Mouse (Mus musculus): ENCODE data around the gene Nol4l. TPM values are rescaled to one million over a fixed set of nuclear protein-coding genes. Genes with fewer than 3 reads are reported as not detected.
A peak's percentile ranks its signal among the peaks of the same experiment; 100 is the strongest.

The Nol4l gene
- 1 to 10 TPM; 6.2 to 6.4 TPM for total RNA-seq (2021)
- long read RNA-seq, experiment 1: 0 reads
- long read RNA-seq, experiment 2, full-length matches to known transcripts: 1 of 3 reads
- long read RNA-seq, experiment 2, partial matches to known transcripts: 0 of 3 reads
- long read RNA-seq, experiment 2, other reads (novel, unspliced or antisense): 2 of 3 reads

DNA sequence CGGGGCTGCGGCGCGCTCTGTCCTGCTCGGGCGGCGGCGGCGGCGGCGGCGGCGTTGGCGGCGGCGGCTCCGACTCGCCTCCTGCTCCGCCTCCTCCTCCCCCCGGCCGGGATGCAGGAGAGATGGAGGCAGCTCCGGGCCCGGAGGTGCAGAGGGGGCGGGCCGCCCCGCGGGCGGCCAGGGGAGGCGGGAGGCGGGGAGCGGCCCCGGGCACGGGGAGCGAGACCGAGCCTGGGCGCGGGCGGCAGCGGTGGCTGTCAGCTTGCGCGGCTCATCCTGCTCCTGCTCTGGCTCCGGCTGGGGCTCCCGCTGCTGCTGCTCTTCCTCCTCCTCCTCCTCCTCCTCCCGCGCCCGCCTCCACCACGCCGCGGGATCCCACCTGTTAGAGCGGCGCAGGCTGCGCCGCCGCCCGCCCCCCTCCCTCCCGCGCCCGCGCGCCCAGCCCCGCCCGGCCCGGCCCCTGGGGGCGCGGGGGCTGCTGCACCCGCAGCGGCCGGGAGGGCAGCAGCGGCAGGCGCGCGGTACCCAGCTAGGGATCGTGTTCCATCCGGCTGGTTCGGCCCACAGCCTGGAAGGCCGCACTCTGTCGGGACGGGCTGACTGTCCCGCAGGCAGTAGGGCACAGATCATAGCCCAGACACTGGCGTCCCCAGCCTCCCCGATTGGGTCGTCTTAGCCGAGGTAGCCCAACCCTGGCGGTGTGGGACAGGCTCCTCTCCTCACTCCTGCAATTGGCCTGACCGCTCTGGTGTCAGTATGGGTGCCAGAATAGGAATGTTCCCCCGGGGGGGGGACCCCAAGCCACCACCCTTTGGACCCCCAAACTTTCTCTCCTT lies at the start of gene Nol4l:
Gene Nol4l (minus strand): TSS at position 41 of the 836 bp plus-strand sequence.
- intact Hi-C loops (cut with DNase I): no loop called here
- DNase-seq: peak in 1 of 2 experiments; percentile 33

DNA sequence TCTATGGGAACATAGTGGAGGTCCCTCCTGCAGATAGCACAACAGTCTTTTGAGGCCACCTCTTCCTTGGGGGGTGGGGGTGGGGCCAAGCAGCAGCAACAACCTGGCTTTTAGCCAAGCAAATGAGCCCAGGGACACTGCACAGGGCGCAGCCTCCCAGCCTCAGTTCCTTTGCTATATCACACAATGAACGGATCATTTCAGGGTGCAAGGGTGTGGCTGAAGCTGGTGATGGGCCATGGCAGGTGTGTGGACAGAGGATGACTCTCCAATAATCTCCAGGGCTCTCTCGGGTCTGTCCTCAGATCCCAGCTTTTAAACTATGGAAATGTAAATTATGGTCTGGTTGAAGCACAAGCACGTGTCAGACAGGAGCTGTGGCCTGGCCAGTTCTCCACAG lies 47.4 kb upstream of the Nol4l start:
- intact Hi-C loops (cut with DNase I): no loop called here
- DNase-seq: no peak

DNA sequence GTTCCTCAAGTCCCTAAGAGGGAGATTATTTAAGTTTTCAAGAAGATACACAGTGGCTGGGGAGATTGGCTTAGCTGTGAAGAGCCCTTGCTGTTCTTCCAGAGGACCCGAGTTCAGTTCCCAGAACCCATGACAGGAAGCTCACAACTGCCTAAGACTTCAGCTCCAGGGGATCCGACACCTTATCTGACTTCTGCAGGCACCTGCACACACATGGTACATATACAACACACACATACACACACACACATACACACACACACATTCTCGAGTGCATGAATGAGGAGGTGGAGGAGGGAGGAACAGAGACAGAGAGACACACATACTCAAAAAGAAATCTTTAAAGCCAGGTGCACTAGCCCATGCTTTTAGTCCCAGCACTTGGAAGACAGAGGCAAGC lies 46.4 kb upstream of the Nol4l start:
- DNase-seq: no peak
- intact Hi-C loops (cut with DNase I): no loop called here

DNA sequence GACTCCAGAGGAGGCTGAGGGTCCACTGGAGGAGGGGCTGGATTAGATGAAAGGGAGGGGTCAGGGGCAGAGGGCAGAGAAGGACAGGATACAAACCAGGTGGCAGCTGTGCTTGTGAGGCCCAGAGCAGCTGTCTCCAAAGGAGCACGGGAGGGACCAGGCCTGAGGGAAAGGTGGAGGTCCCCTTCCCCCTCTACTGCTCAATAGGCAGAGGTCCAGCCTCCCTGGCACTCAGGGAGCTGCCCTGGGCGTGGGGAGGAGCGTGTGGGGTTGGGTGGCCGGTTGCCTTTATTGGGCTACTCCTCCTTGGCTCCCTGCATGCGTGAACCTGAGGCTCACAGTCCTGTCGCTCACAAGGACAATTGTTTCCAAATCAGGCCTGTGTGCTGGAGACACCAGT lies 45.8 kb upstream of the Nol4l start:
- intact Hi-C loops (cut with DNase I): no loop called here

GRCm38 (mm10) chr2:153573101-153573500 lies 43.3 kb upstream of the Nol4l start:
- no peak for DNase-seq
- intact Hi-C loops (cut with DNase I): no loop called here

More for the DNA sequence above, 45.8 kb upstream of the Nol4l start:
- no peak for DNase-seq

DNA sequence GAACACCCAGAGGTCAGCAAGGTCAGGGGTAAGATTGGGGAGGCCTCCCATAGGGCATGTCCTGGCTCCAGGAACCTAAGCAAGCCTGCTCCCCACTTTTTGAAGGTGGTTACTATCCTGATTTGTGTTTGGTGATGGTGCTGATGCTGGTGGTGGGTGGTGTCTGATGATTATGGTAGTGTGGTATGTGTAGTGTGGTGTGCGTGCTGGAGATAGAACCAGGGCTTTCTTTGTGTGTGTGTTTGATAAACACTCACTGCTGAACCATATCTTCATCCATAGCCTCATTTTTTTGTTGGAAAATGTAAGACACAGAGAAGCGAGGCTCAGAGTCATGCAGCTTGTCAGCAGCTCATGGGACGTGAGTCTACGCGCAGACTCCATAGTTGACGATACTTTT lies 38.8 kb upstream of the Nol4l start:
- DNase-seq: no peak
- intact Hi-C loops (cut with DNase I): no loop called here

GRCm38 (mm10) chr2:153568013-153568412 lies 38.2 kb upstream of the Nol4l start:
- DNase-seq: no peak
- intact Hi-C loops (cut with DNase I): no loop called here

GRCm38 (mm10) chr2:153564343-153564742 lies 34.6 kb upstream of the Nol4l start:
- DNase-seq: no peak
- intact Hi-C loops (cut with DNase I): no loop called here

DNA sequence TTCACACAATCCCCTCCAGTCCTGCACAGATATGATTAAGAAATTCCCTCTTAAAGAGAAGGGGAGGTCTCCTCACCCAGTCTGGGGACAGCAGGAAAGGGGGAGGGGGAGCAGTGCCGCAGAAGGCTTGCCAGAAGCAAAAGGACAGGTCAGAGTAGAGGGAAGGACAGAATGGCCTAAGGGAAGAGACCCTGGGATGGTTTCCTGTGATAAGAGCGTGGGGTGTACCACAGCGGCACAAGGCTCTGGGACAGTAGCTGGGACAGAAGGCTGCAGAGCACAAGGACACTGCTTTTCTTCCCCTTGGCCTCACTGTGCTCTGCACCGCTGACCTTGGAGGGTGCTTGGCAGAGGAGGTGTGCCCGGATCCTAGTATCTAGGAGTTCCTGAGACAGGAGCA lies 31.8 kb upstream of the Nol4l start:
- DNase-seq: peak in 1 of 2 experiments; percentile 20
- intact Hi-C loops (cut with DNase I): no loop called here

DNA sequence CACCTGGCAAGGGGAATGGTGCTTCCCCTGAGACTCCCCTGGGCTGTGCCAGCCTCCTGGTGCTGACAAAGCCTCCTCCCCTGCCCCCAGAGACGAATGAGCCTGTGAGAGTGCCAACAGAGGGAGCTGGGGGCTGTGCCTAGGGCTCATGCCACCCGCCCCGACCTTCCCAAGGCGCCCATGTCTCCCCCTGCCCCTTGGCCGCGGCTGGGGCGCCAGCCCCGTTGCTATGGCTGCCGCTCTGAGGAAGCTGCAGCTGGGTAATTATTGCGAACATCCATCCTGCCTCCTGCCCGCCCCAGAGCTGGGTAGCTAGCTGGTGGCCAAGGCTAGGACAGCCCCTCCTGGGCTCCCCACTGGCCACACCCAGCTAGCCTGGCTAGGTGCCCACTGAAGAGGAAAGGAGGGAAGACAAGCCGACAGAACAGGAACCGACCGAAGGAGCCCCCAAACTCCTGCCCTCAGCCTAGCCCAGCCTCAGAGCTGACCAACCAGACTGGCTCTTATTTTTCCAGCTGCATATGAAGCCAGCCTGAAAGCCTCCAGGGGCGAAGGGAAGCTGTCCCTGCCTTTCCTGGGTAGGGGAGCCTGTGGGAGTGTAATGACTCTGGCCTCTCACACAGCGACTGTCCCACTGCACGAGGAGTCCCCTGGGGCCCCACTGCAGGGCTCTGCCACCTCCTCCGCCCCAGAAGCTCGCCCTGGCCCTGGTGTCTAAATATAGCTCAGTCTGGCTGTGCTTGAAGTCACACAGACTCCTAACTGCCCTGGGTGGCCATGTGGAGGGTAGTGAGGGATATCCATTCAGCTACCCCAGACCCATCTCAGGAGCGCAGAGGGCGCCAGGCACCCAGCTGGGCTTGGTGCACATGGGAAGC lies 31.1 kb upstream of the Nol4l start:
- peak; percentile 47 to 64 for DNase-seq
- intact Hi-C loops (cut with DNase I): no loop called here

DNA sequence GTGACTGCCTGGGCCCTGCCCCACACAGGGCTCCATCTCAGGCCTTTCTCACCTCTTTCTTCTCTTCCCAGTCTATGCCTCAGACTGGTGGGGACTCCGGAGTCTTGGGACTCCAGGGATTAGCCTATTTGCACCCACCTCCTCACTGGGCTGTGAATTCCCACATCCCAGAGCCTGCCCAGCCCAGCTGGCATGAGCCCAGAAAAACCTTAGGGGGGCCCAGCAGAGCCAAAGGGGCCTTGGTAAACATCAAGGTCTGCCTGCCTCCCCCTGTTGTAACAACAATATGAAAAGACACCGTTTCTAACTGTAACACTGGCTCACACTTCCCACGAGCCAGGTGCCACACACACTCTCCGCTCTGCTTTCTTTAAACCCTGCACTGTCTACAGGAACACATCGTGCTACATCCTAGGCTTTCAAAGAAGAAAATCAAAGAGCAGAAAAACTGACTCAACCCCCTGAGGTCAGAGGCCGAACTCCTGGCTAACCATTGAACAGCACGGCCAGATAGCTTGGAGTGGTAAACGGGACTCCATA lies 29.9 kb upstream of the Nol4l start:
- intact Hi-C loops (cut with DNase I): no loop called here
- no peak for DNase-seq

- no peak for DNase-seq
- intact Hi-C loops (cut with DNase I): no loop called here
These were observed 28.7 kb upstream of the Nol4l start for GRCm38 (mm10) chr2:153558464-153558863.

DNA sequence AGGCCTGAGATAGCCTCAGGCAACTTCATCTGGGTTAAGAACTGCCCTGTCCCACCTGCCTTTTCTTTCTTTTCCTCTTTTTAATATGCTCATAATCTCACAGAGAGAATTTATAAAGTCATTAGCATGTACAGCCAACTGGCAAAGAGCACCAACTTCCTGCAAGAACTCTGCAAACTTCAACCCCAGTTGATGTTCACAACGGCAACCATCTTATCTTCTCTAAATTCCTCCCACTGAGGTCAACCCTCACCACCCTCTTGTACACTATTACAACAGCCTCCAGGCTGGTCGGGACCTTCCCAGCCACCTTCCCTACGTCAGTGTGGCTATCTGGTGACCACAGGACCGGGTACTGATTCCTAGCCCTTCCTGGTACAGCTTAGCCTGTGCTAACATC lies 27.5 kb upstream of the Nol4l start:
- intact Hi-C loops (cut with DNase I): no loop called here

GRCm38 (mm10) chr2:153556208-153556607 lies 26.4 kb upstream of the Nol4l start:
- DNase-seq: no peak
- intact Hi-C loops (cut with DNase I): no loop called here

More for the DNA sequence above, 27.5 kb upstream of the Nol4l start:
- no peak for DNase-seq

GRCm38 (mm10) chr2:153554543-153554942 lies 24.8 kb upstream of the Nol4l start:
- intact Hi-C loops (cut with DNase I): no loop called here
- DNase-seq: no peak

DNA sequence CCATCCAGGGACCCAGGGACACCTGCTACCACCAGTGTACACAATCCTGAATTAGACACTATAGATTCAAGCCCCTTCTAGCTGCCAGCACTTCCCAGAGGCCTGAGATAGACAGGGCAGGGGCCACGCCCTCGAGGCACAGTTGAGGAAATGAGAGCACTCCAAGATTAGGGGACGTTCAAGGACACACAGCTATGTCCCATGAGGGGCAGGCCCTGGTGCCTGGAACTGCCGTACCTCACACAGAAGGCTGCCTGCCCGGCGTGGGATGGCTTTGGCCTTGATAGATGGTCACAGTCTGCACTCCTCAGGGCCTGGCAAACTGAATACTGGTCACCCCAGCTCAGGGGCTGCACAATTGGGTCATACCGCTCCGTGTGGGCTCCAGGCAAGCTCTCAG lies 19.7 kb upstream of the Nol4l start:
- peak in 1 of 2 experiments; percentile 17 for DNase-seq
- intact Hi-C loops (cut with DNase I): no loop called here

- no peak for DNase-seq
- intact Hi-C loops (cut with DNase I): no loop called here
These were observed 18.6 kb upstream of the Nol4l start for GRCm38 (mm10) chr2:153548221-153548923.

GRCm38 (mm10) chr2:153547633-153548032 lies 17.9 kb upstream of the Nol4l start:
- DNase-seq: no peak
- intact Hi-C loops (cut with DNase I): no loop called here

DNA sequence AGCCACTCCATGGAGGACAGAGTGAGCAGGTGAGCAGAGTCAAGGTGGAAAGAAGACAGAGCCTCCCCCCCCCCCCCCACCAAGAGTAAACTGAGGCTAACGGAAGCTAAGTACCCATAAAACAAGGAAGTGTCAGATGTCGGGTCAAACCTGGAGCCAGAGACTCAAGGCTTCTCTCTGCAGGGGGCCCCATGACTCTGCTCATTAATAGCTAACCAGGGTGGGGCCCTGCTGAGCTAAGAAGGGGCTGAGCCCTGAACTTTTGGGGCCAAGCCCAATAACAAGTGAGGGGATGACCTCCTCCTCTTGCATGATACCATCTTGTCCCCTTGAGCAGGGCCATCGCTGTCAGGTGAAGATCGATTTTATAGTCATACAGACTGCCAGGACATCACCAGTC lies 17.2 kb upstream of the Nol4l start:
- DNase-seq: no peak
- intact Hi-C loops (cut with DNase I): no loop called here

DNA sequence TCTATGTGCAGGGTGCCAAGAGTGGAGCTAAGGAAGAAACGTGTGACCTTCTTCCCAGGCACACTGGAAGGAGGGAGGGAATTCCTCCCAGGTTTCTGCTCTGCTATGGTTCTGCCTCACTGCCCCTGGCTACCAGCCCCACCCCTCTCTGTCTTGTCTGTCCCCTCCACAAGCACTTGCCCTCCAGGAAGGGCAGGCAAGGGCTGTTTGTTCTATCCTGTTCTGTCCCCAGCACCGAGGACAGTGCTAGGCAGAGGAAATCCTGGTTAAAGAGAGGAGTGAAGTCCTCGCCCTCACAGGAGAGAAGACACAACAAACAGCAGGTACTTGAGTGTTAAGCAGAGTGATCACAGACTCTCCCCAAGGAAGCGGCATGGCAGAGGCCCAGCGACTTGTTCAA lies 16.7 kb upstream of the Nol4l start:
- intact Hi-C loops (cut with DNase I): no loop called here
- no peak for DNase-seq
